Mouse (Mus musculus): ENCODE data around the gene Pdia3. TPM values are rescaled to one million over a fixed set of nuclear protein-coding genes. Genes with fewer than 3 reads are reported as not detected.

The Pdia3 gene
- polyA plus RNA-seq (2012; rRNA removed): 106 and 117 TPM in 2 replicates

DNA sequence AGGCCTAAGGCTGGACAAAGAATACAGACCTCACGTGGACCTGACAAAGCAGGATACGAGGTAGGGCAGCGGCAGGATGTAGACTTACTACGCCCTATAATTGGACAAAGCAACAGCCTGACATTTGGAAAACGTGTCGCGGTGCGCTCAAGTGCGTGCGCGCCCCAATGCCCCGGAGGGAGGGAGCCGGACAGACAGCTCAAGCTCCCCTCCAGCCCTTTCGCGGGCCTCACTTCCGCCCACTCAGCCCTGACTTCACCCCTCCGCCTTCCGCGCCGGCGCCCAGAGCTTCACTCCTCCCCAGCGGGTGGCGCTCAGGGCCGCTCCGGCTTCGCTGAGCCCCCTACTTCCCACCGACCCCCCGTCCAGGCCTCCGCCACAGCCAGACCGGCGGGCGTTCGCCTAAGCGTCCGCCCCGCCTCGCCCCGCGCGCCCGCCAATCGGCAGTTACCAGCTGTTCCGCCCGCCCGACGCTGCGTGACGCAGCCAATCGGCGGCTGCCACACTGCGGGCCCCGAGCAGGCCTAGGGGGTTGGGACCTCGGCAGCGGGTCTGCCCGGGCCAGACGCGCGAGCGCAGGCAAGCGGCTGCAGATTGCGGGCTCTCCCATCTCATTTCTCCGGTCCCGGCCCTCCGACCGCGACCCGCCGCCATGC, at the start of gene Pdia3, which contains the start of gene Catsper2:
Gene Pdia3 (plus strand): TSS at position 389 of the 656 bp plus-strand sequence.
Gene Catsper2 (minus strand): TSS at position 406 of the 656 bp plus-strand sequence.

DNA sequence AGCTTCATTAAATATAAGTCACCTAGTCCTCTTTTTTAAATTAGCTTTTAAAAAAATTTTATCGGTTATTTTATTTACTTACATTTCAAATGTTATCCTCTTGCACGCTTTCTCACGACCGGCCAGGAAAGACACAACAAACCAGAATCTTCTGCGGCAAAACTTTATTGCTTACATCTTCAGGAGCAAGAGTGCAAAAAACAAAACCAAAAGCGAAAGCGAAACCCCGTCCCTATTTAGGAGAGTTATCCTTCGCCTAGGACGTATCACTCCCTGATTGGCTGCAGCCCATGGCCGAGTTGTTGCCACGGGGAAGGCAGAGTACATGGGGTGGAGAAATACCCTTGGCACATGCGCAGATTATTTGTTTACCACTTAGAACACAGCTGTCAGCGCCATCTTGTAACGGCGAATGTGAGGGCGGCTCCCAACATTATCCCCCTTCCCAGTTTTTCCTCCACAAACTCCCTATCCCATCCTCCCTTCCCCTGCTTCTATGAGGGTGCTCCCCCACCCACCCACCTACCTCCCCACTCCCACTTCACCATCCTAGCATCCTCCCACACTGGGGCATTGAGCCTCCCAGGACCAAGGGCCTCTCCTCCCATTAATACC, 26.5 kb upstream of the Pdia3 start, which contains the start of gene Strc:
Gene Strc (minus strand): TSS at position 208 of the 615 bp plus-strand sequence.

DNA sequence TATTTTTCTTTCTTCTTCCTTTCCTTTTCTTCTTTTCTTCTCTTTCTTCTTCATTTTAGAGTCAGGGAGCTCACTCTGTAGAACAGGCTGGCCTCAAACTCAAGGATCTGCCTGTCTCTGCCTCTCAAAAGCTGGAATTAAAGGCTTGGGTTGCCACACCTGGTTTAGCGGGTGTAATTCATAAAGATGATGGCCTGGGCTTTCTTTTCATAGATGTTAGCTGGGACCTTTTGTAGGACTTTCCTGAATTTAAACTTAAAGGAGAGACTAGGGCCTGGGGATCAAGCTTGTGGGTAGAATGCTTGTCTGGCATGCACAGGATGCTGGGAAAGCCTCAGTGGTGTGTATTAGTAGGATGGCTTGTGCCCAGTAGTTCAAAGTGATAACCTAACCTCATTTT, 30.6 kb downstream of the Pdia3 start, which contains the start of gene Ell3:
Gene Ell3 (minus strand): TSS at position 101 of the 400 bp plus-strand sequence.

DNA sequence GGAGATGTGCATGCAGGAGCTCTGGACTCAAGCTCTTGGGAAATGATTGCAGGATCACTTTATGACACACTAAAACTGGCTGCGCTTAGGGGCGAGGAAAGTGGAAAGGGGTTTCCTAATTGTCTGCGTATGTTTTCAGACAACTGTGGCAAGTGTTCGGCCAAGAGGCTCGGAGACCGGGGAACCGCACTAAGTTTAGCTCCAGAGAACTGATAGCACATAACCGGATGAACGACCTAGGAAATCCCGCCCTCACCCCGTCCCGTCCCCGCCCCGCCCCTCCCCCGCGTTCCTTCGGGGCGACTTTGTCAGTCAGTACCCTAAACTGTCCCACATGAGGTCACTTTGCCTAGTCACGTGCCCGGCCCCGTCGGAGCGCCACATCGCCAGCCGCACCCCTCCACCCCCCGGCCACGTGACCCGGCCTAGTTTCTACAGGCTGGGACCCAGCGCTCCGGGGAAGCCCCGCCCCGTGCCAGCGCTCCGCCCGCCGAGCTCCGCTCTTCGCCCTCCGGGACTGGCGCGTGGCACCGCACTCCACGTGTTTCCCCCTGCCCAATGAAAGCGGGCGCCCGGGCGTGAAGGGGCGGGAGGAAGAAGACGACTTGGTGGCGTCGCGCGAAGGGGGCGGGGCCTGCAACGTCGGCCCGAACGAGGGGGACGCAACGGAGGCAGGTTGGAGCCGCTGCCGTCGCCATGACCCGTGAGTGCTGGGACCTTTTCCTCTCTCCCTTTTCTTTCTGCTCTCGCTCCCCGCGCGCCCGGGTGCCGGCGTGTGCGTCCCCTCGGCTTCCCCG, 35.4 kb downstream of the Pdia3 start, which contains the start of gene Serf2:
Gene Serf2 (plus strand): TSS at position 457 of the 797 bp plus-strand sequence.

DNA sequence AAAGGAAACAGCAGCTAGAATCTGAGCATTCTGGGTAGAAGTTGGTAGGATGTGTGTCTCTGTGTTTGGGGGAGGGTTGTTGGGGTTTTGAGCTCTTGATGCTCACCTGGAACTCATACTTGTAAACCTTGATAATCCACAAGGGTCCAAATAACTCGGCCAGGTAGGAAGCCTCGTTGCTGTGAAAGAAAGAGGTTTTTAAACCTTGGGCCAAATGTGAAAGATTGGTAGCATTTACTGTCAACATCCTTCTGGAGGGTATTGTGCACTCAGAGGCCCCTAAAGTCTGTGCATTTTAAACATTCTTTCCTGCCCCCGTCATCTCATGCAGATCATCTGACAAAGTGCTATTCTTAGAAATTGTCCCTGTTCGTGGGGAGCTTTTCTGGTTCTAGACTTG, 39.4 kb downstream of the Pdia3 start, which contains the start of gene Hypk:
Gene Hypk (plus strand): TSS at position 301 of the 400 bp plus-strand sequence.

DNA sequence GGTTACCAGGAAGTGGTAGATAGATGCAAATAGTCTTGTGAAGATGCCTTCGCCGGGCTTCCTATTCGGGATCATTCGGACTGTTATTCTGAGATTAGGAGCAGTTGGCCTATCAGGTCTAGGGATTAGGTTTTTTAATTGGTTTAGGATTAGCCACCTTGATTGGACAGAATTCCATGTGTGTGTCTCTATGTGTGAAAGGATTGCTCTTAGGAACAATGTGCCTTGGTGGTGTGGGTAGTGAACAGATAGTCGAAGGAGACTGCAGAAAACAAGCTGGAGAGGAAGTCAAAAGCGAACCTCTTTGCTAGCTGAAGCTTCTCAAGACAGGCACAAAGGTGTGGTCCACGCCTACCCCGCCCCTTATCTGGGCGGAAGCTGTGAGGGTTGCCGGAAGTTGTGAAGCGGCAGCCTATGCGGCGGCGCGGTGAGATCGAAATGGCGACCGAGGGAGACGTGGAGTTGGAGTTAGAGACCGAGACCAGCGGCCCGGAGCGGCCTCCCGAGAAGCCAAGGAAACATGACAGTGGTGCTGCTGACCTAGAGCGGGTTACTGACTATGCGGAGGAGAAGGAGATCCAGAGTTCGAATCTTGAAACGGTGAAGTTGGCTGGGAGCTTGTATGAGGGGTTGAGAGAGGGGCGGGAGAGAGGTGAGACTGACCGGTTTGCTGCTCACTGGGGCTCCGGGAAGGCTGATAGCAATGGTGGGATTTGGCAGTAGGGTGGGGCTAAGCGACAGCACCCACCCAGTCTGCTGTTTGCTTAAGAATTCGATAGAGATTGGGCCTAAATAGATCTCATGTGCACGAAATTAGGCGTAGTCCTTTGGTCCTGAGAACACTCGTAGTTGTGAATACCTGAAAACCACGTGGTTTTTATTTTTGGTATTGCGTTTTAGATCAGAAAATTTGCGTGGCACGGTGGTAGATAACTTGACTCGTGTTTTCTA, 43.4 kb downstream of the Pdia3 start, which contains the start of gene Serinc4:
Gene Serinc4 (minus strand): TSS at position 90 of the 951 bp plus-strand sequence.

DNA sequence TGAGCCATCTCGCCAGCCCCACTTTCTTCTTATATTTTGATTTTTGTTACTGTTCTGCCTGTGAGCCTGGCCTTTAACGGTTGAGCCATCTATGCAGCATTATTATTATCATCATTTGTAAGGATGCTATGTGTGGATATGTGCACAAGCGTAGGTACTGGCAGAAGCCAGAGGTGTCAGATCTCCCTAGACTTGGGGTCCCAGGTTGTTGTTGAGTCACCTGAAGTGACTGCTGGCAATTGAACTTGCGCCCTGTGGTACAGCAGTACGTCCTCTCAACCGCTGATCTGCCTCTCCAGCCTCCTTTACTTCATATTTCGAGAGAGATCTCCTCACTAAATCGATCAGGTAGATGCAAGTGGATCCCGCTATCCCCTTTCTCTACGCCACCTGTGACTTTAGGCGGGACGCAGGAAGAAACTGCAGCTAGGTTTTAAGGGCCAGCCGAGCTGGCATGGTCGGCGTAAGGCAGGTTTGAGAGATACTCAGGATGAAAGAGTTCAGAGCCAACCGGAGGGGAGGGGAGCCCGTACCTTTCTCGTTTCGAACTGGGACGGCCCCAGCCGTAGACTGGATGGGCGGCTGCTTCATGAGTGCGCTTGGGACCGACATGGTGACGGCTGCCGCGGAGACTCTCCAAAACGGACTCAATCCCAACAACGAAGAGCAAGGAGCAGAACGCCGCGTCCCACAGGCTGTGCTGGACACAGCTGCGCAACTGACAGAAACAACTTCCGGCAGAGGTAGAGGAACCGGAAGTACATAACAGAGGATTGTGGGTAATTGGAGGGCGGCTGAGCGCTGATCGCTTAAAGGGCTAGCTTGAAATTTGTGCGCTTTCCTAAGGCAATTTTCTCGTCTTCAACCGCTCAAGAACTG, 60.0 kb downstream of the Pdia3 start, which contains the start of gene Mfap1b:
Gene Mfap1b (minus strand): TSS at position 767 of the 879 bp plus-strand sequence.

Other genes starting within 250 kb of the Pdia3 start
- 14.7 and 16.5 TPM in 2 replicates for gene Tubgcp4, start 243.1 kb upstream of the Pdia3 start, polyA plus RNA-seq (2012; rRNA removed)
- gene Zscan29, start 242.7 kb upstream of the Pdia3 start, polyA plus RNA-seq (2012; rRNA removed): 2.1 and 2.5 TPM in 2 replicates
- 18.5 and 20.7 TPM in 2 replicates for gene Trp53bp1, start 142.4 kb upstream of the Pdia3 start, polyA plus RNA-seq (2012; rRNA removed)
- 0.07 and 0.08 TPM in 2 replicates for gene Map1a, start 124.2 kb upstream of the Pdia3 start, polyA plus RNA-seq (2012; rRNA removed)
- 4.3 and 4.7 TPM in 2 replicates for gene Ppip5k1, start 58.4 kb upstream of the Pdia3 start, polyA plus RNA-seq (2012; rRNA removed)
- 0.03 TPM in 1 of 2 replicates, not detected in the other for gene Ckmt1, start 56.1 kb upstream of the Pdia3 start, polyA plus RNA-seq (2012; rRNA removed)
- not detected in 2 replicates for gene Strc, start 26.6 kb upstream of the Pdia3 start, polyA plus RNA-seq (2012; rRNA removed)
- 0.58 and 0.63 TPM in 2 replicates for gene Catsper2, start within 50 bp of the Pdia3 start, polyA plus RNA-seq (2012; rRNA removed)
- 1.0 and 1.3 TPM in 2 replicates for gene Ell3, start 30.5 kb downstream of the Pdia3 start, polyA plus RNA-seq (2012; rRNA removed)
- gene Serf2, start 35.4 kb downstream of the Pdia3 start, polyA plus RNA-seq (2012; rRNA removed): 356 and 369 TPM in 2 replicates
- 34.0 and 34.2 TPM in 2 replicates for gene Hypk, start 39.5 kb downstream of the Pdia3 start, polyA plus RNA-seq (2012; rRNA removed)
- 0.17 and 0.23 TPM in 2 replicates for gene Serinc4, start 43.0 kb downstream of the Pdia3 start, polyA plus RNA-seq (2012; rRNA removed)
- gene Mfap1b, start 60.3 kb downstream of the Pdia3 start, polyA plus RNA-seq (2012; rRNA removed): 9.9 and 10.2 TPM in 2 replicates
- 7.1 and 7.7 TPM in 2 replicates for gene Mfap1a, start 92.9 kb downstream of the Pdia3 start, polyA plus RNA-seq (2012; rRNA removed)
- gene Wdr76, start 92.9 kb downstream of the Pdia3 start, polyA plus RNA-seq (2012; rRNA removed): 11.9 and 14.1 TPM in 2 replicates

All from liver, embryonic 14 days (tissue).